Mouse (Mus musculus): ENCODE measurements around the gene Vav2. TPM values are rescaled to one million over a fixed set of nuclear protein-coding genes. Genes with fewer than 3 reads are reported as not detected.
A peak's percentile ranks its signal among the peaks of the same experiment; 100 is the strongest.

Gene Vav2
- polyA plus RNA-seq, 1 experiment from 2014 or later: 7.5 TPM

DNA sequence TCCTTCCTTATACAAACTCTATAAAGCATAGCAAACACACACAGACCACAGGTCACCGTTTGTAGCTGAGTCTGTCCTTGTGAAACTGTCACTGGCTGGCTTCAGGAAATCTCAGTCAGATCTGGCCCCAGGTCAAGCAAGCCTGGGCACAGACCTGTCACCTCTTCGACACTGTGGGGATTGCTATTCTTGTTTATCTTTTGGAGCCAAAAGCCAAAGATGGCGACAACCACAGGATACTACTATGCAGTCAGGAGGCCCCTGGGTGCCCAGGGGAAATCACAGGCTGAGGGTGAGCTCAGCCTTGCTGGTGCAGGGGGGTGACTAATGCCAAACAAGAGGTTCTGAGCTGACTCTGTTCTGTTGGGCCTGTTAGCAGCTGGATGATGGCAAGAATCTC, 10.4 kb downstream of the Vav2 start:
- DNase-seq (ENCODE audit: low spot score) (no peak), ATAC-seq (replicated peaks; ENCODE audit: low FRiP score, low TSS enrichment, low read depth) (no peak; the same call in 1 of the 2 replicates)
- Histone ChIP-seq H3K27ac (ENCODE audit: low read depth) (peak overlapping the region; percentile 51; the same call in 1 of the 2 replicates), H3K9me3 (ENCODE audit: control insufficient read depth, low read length) (no peaks in the 10 kb centered on the region), H3K4me3 (ENCODE audit: low read depth, low read length) (no peak overlapping the region), H3K27me3 (replicated peaks; ENCODE audit: control insufficient read depth, insufficient read depth, low read length) (no peaks in the 10 kb centered on the region), H3K36me3 (ENCODE audit: control insufficient read depth, insufficient read depth, low read length) (no peaks in the 10 kb centered on the region), H3K4me2 (ENCODE audit: low read length) (no peak overlapping the region), H3K9ac (ENCODE audit: low read length) (no peak overlapping the region), H3K4me1 (replicated peaks; ENCODE audit: control insufficient read depth, insufficient read depth, low read length) (peaks cover 81% of the 10 kb centered on the region)
- WGBS: 18% methylated on average over 3 of the region's 3 CpGs

DNA sequence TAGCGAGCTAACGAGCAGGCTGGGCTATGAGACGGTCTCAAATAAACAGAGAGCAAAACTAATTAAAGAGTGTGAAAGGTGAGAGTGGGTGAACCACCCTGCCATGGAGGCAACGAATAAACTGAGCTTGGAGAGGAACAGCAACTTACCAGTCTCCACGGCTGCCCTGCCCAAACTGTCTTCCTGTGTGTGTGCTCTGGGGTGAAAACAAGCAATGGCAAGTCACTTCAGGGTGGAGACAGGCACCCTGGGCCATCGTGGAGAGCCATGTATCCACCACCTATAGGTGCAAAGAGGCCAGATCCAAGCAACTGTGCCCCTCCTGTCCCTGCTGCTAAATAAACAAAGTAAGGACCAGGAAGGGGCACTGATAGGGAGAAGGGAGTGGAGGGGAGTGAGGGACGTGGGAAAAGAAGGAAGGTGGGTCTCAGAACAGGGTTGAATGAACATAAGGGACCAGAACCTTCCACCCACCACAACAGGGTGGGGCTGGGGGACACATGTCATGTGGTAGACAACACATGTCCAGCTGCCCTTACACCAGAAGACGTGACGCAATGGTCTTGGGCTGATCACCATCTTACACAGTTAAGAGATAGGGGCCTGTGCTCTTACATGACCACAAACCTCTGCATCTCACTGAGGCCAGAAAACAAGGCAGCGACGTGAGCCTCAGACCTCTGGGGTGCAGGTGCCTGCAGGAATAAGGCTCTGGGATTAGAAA, 11.6 kb downstream of the Vav2 start:
- H3K4me1 ChIP-seq (replicated peaks; ENCODE audit: control insufficient read depth, insufficient read depth, low read length): peaks cover 87% of the 10 kb centered on the region
- no peak for ATAC-seq (replicated peaks; ENCODE audit: low FRiP score, low TSS enrichment, low read depth)
- peak; percentile 52 for DNase-seq (ENCODE audit: low spot score)
- H3K4me2 ChIP-seq (ENCODE audit: low read length): peak overlapping the region; percentile 20; the same call in 1 of the 2 replicates
- H3K36me3 ChIP-seq (ENCODE audit: control insufficient read depth, insufficient read depth, low read length): no peaks in the 10 kb centered on the region
- peak overlapping the region; percentile 51; the same call in 1 of the 2 replicates for H3K27ac ChIP-seq (ENCODE audit: low read depth)
- H3K4me3 ChIP-seq (ENCODE audit: low read depth, low read length): no peak overlapping the region
- no peaks in the 10 kb centered on the region for H3K27me3 ChIP-seq (replicated peaks; ENCODE audit: control insufficient read depth, insufficient read depth, low read length)
- H3K9me3 ChIP-seq (ENCODE audit: control insufficient read depth, low read length): no peaks in the 10 kb centered on the region
- no peak overlapping the region for H3K9ac ChIP-seq (ENCODE audit: low read length)
- 57% methylated on average over 11 of the region's 11 CpGs for WGBS

DNA sequence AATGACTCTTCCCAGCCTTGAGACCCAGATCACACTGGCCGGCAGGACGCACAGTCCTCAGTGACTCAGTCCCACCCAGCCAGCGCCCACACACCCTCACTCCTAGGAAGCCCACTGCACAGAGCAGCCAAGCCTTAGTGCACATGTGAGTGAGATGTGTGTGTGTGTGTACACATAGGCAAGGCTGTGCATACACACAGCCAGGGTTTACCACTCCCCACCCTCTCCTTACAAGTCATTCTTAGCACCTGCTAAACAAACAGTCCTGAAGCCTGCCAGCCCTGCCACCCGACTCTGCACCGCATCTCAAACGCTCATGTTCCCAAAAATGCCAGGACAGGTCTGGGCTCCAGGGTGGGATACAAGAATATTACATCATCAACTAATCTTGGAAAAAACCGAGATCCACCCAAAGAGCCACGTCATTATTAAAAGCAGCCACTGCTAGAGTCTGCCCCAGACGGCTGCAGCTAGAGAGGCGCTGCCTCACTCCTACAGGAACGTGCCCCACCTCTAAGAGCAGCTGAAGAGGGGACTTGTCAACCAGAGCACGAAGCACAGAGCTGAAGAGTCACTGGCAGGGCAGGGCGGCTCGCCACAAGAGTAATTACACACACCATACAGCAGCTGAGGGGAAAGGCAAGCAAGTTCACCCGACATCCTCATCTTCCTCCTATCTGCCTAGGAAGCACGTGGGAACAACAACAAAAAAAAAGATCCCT, 12.7 kb downstream of the Vav2 start:
- no peaks in the 10 kb centered on the region for H3K36me3 ChIP-seq (ENCODE audit: control insufficient read depth, insufficient read depth, low read length)
- ATAC-seq (replicated peaks; ENCODE audit: low FRiP score, low TSS enrichment, low read depth) (peak; percentile 58; the same call in 1 of the 2 replicates), DNase-seq (ENCODE audit: low spot score) (peak; percentile 63)
- H3K9me3 ChIP-seq (ENCODE audit: control insufficient read depth, low read length): no peaks in the 10 kb centered on the region
- H3K4me2 ChIP-seq (ENCODE audit: low read length): peak overlapping the region; percentile 20
- 30% methylated on average over 16 of the region's 16 CpGs for WGBS
- H3K27ac ChIP-seq (ENCODE audit: low read depth): peak overlapping the region; percentile 51; the same call in 1 of the 2 replicates
- H3K27me3 ChIP-seq (replicated peaks; ENCODE audit: control insufficient read depth, insufficient read depth, low read length): no peaks in the 10 kb centered on the region
- H3K4me3 ChIP-seq (ENCODE audit: low read depth, low read length): no peak overlapping the region
- H3K4me1 ChIP-seq (replicated peaks; ENCODE audit: control insufficient read depth, insufficient read depth, low read length): peaks cover 75% of the 10 kb centered on the region
- no peak overlapping the region for H3K9ac ChIP-seq (ENCODE audit: low read length)

GRCm38 (mm10) chr2:27413582-27413935, 13.3 kb downstream of the Vav2 start:
- no peaks in the 10 kb centered on the region for H3K36me3 ChIP-seq (ENCODE audit: control insufficient read depth, insufficient read depth, low read length)
- no peak overlapping the region for H3K4me3 ChIP-seq (ENCODE audit: low read depth, low read length)
- H3K27me3 ChIP-seq (replicated peaks; ENCODE audit: control insufficient read depth, insufficient read depth, low read length): no peaks in the 10 kb centered on the region
- H3K9me3 ChIP-seq (ENCODE audit: control insufficient read depth, low read length): no peaks in the 10 kb centered on the region
- H3K4me2 ChIP-seq (ENCODE audit: low read length): peak overlapping the region; percentile 20
- DNase-seq (ENCODE audit: low spot score) (no peak), ATAC-seq (replicated peaks; ENCODE audit: low FRiP score, low TSS enrichment, low read depth) (no peak)
- WGBS: 49% methylated on average over 2 of the region's 2 CpGs
- H3K4me1 ChIP-seq (replicated peaks; ENCODE audit: control insufficient read depth, insufficient read depth, low read length): peaks cover 70% of the 10 kb centered on the region
- no peak overlapping the region for H3K9ac ChIP-seq (ENCODE audit: low read length)
- H3K27ac ChIP-seq (ENCODE audit: low read depth): peak overlapping the region; percentile 51; the same call in 1 of the 2 replicates

- peak; percentile 58 for DNase-seq (ENCODE audit: low spot score)
- 14% methylated on average over 7 of the region's 7 CpGs for WGBS
Observed at GRCm38 (mm10) chr2:27412245-27412800, 14.5 kb downstream of the Vav2 start.

GRCm38 (mm10) chr2:27411688-27412174, 15.1 kb downstream of the Vav2 start:
- no peak overlapping the region for H3K4me3 ChIP-seq (ENCODE audit: low read depth, low read length)
- H3K4me2 ChIP-seq (ENCODE audit: low read length): peak overlapping the region; percentile 20; the same call in 1 of the 2 replicates
- WGBS: 13% methylated on average over 8 of the region's 8 CpGs
- peaks cover 55% of the 10 kb centered on the region for H3K4me1 ChIP-seq (replicated peaks; ENCODE audit: control insufficient read depth, insufficient read depth, low read length)
- H3K9me3 ChIP-seq (ENCODE audit: control insufficient read depth, low read length): no peaks in the 10 kb centered on the region
- no peaks in the 10 kb centered on the region for H3K27me3 ChIP-seq (replicated peaks; ENCODE audit: control insufficient read depth, insufficient read depth, low read length)
- ATAC-seq (replicated peaks; ENCODE audit: low FRiP score, low TSS enrichment, low read depth) (0 out of 2 replicates have a peak, but pooled peaks have one; percentile 40), DNase-seq (ENCODE audit: low spot score) (peak; percentile 66)
- H3K36me3 ChIP-seq (ENCODE audit: control insufficient read depth, insufficient read depth, low read length): no peaks in the 10 kb centered on the region
- H3K9ac ChIP-seq (ENCODE audit: low read length): no peak overlapping the region
- H3K27ac ChIP-seq (ENCODE audit: low read depth): peak overlapping the region; percentile 76

More at GRCm38 (mm10) chr2:27412245-27412800, 14.5 kb downstream of the Vav2 start:
- Histone ChIP-seq H3K9ac (ENCODE audit: low read length) (no peak overlapping the region), H3K27me3 (replicated peaks; ENCODE audit: control insufficient read depth, insufficient read depth, low read length) (no peaks in the 10 kb centered on the region), H3K9me3 (ENCODE audit: control insufficient read depth, low read length) (no peaks in the 10 kb centered on the region), H3K4me1 (replicated peaks; ENCODE audit: control insufficient read depth, insufficient read depth, low read length) (peaks cover 58% of the 10 kb centered on the region), H3K4me3 (ENCODE audit: low read depth, low read length) (no peak overlapping the region), H3K4me2 (ENCODE audit: low read length) (peak overlapping the region; percentile 20; the same call in 1 of the 2 replicates), H3K36me3 (ENCODE audit: control insufficient read depth, insufficient read depth, low read length) (no peaks in the 10 kb centered on the region), H3K27ac (ENCODE audit: low read depth) (peak overlapping the region; percentile 48)
- no peak for ATAC-seq (replicated peaks; ENCODE audit: low FRiP score, low TSS enrichment, low read depth)

- peaks cover 46% of the 10 kb centered on the region for H3K4me1 ChIP-seq (replicated peaks; ENCODE audit: control insufficient read depth, insufficient read depth, low read length)
Observed at GRCm38 (mm10) chr2:27410518-27411140, 16.2 kb downstream of the Vav2 start.

GRCm38 (mm10) chr2:27408194-27408593, 18.6 kb downstream of the Vav2 start:
- Histone ChIP-seq H3K27ac (ENCODE audit: low read depth) (no peak overlapping the region), H3K4me3 (ENCODE audit: low read depth, low read length) (no peak overlapping the region), H3K27me3 (replicated peaks; ENCODE audit: control insufficient read depth, insufficient read depth, low read length) (no peaks in the 10 kb centered on the region), H3K4me1 (replicated peaks; ENCODE audit: control insufficient read depth, insufficient read depth, low read length) (peaks cover 41% of the 10 kb centered on the region), H3K9me3 (ENCODE audit: control insufficient read depth, low read length) (no peaks in the 10 kb centered on the region), H3K4me2 (ENCODE audit: low read length) (no peak overlapping the region), H3K36me3 (ENCODE audit: control insufficient read depth, insufficient read depth, low read length) (no peaks in the 10 kb centered on the region), H3K9ac (ENCODE audit: low read length) (no peak overlapping the region)
- no peak for DNase-seq (ENCODE audit: low spot score)
- no peak for ATAC-seq (replicated peaks; ENCODE audit: low FRiP score, low TSS enrichment, low read depth)
- 68% methylated on average over 3 of the region's 3 CpGs for WGBS

More at GRCm38 (mm10) chr2:27410518-27411140, 16.2 kb downstream of the Vav2 start:
- Histone ChIP-seq H3K4me2 (ENCODE audit: low read length) (no peak overlapping the region), H3K27me3 (replicated peaks; ENCODE audit: control insufficient read depth, insufficient read depth, low read length) (no peaks in the 10 kb centered on the region), H3K36me3 (ENCODE audit: control insufficient read depth, insufficient read depth, low read length) (no peaks in the 10 kb centered on the region), H3K27ac (ENCODE audit: low read depth) (no peak overlapping the region), H3K9ac (ENCODE audit: low read length) (no peak overlapping the region), H3K4me3 (ENCODE audit: low read depth, low read length) (no peak overlapping the region), H3K9me3 (ENCODE audit: control insufficient read depth, low read length) (no peaks in the 10 kb centered on the region)
- DNase-seq (ENCODE audit: low spot score) (no peak), ATAC-seq (replicated peaks; ENCODE audit: low FRiP score, low TSS enrichment, low read depth) (no peak)
- 77% methylated on average over 6 of the region's 6 CpGs for WGBS
